Mouse (Mus musculus) forebrain, embryonic 10.5 days (tissue): ENCODE data around the gene Wnt5b. TPM values are rescaled to one million over a fixed set of nuclear protein-coding genes. Genes with fewer than 3 reads are reported as not detected.

ENCODE experiments used
- DNase-seq: peaks from one replicate; pipeline ENCODE4 v3.0.0-alpha.2; 2017; ENCODE audit warnings: low spot score; ENCODE audit errors: extremely low spot score
- H3K27ac ChIP-seq: fragments of 300-500 bp; sonication (generic); 2 replicates; pipeline ENCODE4 v1.5.1; 2016; ENCODE audit warnings: mild to moderate bottlenecking
- H3K27me3 ChIP-seq: fragments of 300-500 bp; sonication (generic); 2 replicates; pipeline ENCODE4 v1.6.1; 2016; ENCODE audit warnings: mild to moderate bottlenecking; ENCODE audit not compliant: poor library complexity, severe bottlenecking
- H3K36me3 ChIP-seq: fragments of 300-500 bp; sonication (generic); replicated peaks from 2 replicates; pipeline ENCODE4 v1.6.1; 2016; ENCODE audit warnings: mild to moderate bottlenecking, moderate library complexity
- H3K4me1 ChIP-seq: fragments of 300-500 bp; sonication (generic); 2 replicates; pipeline ENCODE4 v1.6.1; 2016
- H3K4me3 ChIP-seq: fragments of 300-500 bp; sonication (generic); 2 replicates; pipeline ENCODE4 v1.5.1; 2016; ENCODE audit warnings: mild to moderate bottlenecking, moderate library complexity
- H3K9me3 ChIP-seq: fragments of 300-500 bp; sonication (generic); 2 replicates; pipeline ENCODE4 v1.6.1; 2016; ENCODE audit warnings: mild to moderate bottlenecking, moderate library complexity
- WGBS: fragments of 180-500 bp; shearing (Covaris S2); methylation state at CpG from one replicate; pipeline ENCODE4 v1.1.7; 2016; 5-methylcytosine and 5-hydroxymethylcytosine counted together
- polyA plus RNA-seq: library from polyadenylated mRNA; unstranded; fragments of >200 nt; fragmentation: Nextera tagmentation; extraction: Ambion mirVana; gene quantifications from 2 replicates; pipeline ENCODE4 v1.2.1, GENCODE M21; 2016

Gene Wnt5b
- polyA plus RNA-seq, 1 experiment from 2014 or later, result 19.3 TPM

DNA sequence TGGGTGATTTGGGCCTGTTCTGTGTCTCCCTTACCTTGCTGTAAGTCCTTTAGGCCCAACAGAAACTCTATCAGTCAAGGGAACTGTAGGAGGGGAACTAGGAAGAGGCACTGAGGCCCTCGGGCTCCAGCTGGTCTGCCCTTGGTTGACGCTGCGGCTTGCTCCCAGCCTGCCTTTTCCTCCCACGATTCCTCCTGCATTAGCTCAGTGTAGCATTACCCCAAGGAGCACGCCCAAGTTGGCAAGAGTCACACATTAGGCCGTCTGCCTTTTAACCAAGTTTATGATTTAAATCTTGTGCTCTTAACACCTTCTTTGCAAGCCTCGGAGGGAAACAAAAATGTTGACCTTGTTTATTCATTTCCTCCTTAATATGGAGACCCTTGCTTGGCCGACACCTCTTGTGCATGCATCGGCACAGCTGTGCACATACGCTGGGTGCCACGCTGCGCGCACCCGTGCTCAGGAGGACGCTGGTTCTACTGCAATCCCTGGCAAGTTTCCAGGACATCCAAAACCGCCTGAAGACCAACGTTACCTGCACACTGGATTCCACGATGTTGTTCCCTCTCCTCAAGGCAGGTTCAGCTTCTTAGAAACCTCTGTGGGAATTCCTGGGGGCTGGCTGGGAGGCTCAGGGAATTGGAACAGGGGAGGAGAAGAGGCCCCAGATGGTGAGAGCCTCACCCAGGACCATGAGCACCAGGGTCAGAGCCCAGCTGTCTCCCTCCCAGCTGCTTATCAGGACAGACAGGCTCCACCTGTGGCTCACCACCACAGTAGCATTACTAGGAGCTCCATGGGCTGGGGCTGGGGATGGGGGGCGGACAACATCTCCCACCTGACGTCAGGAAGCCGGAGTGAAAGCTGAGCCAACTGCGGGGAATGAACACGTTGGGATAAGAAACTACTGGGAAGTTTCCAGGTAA, 21.6 kb upstream of the Wnt5b start:
- 93% methylated on average over 23 of the region's 23 CpGs for WGBS
- no peaks in the 10 kb centered on the region for H3K27me3 ChIP-seq
- H3K4me1 ChIP-seq, result peaks cover 9% of the 10 kb centered on the region
- no peaks in the 10 kb centered on the region for H3K36me3 ChIP-seq
- H3K4me3 ChIP-seq, result no peak overlapping the region
- H3K27ac ChIP-seq, result peak overlapping the region; percentile 9; the same call in 1 of the 2 replicates
- H3K9me3 ChIP-seq, result no peaks in the 10 kb centered on the region
- DNase-seq, result no peak

DNA sequence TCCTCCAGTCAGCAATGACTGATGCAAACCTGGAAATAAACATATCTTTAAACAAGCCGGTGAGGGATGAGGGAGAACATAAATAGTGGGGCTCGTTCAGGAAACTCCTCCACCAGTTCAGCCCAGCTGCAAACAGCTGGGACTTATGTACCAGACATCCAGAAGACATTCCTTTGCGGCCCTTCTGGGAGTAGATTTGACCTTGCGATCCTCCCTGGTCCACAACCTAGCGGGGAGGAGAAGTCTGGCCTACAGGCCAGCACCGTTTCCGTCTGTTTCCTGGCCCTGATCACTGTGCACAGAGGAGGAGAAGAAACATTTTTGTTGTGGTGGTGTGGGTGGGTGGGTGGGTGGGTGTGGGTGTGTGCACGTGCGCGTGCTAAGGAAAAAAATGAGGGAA, 18.4 kb upstream of the Wnt5b start:
- Histone ChIP-seq H3K36me3 (no peaks in the 10 kb centered on the region), H3K4me3 (no peak overlapping the region)
- WGBS, result 92% methylated on average over 10 of the region's 10 CpGs

DNA sequence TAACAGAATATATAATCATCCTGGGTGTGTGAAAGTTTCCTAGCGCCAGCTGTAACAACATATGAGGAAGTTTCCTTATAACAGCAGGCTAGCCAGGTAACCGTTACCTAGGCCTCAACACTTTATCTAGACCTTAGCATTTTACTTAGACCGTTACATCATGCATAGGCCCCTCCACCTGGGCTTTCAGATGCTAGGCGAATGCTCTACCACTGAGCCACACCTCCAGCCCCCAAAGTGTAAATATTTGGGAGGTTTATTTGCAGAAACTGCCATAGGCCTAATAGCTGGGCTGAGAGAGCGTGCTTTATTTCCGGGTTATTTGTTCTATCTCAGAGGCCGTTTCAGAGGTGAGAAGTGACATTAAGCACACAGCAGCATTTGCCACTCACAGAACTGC, 14.7 kb upstream of the Wnt5b start:
- WGBS, result 88% methylated on average over 7 of the region's 7 CpGs
- H3K27me3 ChIP-seq, result no peaks in the 10 kb centered on the region

More for the DNA sequence above, 18.4 kb upstream of the Wnt5b start:
- no peaks in the 10 kb centered on the region for H3K9me3 ChIP-seq
- no peak for DNase-seq
- no peak overlapping the region for H3K27ac ChIP-seq
- peaks cover 8% of the 10 kb centered on the region; the same call in 1 of the 2 replicates for H3K4me1 ChIP-seq
- H3K27me3 ChIP-seq, result no peaks in the 10 kb centered on the region

DNA sequence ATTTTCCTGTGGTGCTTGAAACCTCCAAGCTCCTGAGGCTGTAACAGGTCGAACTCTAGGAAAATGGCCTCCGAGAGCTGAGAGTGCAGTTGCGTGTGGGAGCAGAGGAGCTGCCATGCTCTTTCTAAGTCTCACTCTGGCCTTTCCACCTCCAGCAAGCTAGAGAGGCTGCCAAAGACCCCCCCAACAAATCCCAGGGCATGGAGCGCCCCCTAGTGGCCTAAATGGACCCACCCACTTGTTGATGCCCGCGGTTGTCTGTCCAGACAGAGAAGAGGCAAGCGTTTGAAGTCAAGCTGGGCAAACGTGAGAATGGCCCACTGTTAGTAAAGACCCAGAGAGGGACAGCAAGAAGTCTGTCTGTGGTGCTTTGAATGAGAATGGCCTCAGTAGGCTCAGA, 10.3 kb upstream of the Wnt5b start:
- H3K4me3 ChIP-seq, result no peak overlapping the region
- 71% methylated on average over 8 of the region's 8 CpGs for WGBS
- H3K9me3 ChIP-seq, result peaks cover 5% of the 10 kb centered on the region; the same call in 1 of the 2 replicates
- no peaks in the 10 kb centered on the region; the same call in 1 of the 2 replicates for H3K36me3 ChIP-seq
- H3K27me3 ChIP-seq, result no peaks in the 10 kb centered on the region
- H3K27ac ChIP-seq, result no peak overlapping the region
- H3K4me1 ChIP-seq, result peaks cover 8% of the 10 kb centered on the region
- DNase-seq, result no peak

More for the DNA sequence above, 14.7 kb upstream of the Wnt5b start:
- DNase-seq, result no peak
- Histone ChIP-seq H3K36me3 (no peaks in the 10 kb centered on the region; the same call in 1 of the 2 replicates), H3K4me1 (no peaks in the 10 kb centered on the region), H3K9me3 (peaks cover 5% of the 10 kb centered on the region; the same call in 1 of the 2 replicates), H3K27ac (no peak overlapping the region), H3K4me3 (no peak overlapping the region)

DNA sequence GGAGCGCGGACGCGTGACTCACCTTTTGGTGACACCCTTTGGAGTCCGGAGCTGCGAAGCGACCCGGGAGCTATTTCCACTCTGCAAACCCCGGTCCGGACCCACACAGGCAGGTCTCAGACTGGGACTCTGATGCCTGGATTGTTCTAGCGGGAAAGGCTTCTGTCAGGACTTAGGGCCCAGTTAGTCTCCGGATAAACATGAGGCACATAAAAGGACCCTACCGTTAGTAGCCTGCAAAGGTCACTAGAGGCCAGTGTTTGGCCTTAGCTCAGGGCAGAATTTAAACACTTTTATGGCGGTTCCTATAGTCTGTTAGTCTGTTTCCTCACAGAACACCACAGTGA, 344 bp upstream of the Wnt5b start:
- Histone ChIP-seq H3K36me3 (peaks cover 5% of the 10 kb centered on the region; the same call in 1 of the 2 replicates), H3K27me3 (peaks cover 41% of the 10 kb centered on the region), H3K4me1 (peaks cover 54% of the 10 kb centered on the region), H3K27ac (peak overlapping the region; percentile 94), H3K4me3 (peak overlapping the region; percentile 87), H3K9me3 (peaks cover 7% of the 10 kb centered on the region; the same call in 1 of the 2 replicates)
- under 1% methylated on average over 14 of the region's 14 CpGs for WGBS
- peak; percentile 58 for DNase-seq

DNA sequence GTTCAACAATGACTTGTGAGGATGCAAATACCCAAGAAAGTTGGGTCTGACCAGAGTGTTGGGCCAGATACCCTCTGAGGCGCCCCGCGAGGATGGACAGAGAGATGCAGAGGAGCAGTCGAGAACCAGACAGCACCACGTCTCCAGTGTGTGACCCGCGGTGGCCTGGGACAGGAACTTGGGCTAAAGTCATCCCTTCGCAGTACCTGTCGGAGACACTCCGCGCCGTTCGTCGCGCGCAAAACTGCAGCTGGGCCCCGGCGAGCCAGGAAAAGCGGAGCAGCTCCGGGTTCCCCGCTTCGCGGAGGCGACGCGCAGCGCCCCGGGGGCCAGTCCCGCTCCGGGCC, 718 bp downstream of the Wnt5b start:
- Histone ChIP-seq H3K9me3 (peaks cover 5% of the 10 kb centered on the region; the same call in 1 of the 2 replicates), H3K27me3 (peaks cover 41% of the 10 kb centered on the region), H3K4me3 (peak overlapping the region; percentile 87), H3K36me3 (peaks cover 7% of the 10 kb centered on the region; the same call in 1 of the 2 replicates), H3K4me1 (peaks cover 54% of the 10 kb centered on the region), H3K27ac (peak overlapping the region; percentile 94)
- WGBS, result under 1% methylated on average over 30 of the region's 30 CpGs
- peak; percentile 53 for DNase-seq

DNA sequence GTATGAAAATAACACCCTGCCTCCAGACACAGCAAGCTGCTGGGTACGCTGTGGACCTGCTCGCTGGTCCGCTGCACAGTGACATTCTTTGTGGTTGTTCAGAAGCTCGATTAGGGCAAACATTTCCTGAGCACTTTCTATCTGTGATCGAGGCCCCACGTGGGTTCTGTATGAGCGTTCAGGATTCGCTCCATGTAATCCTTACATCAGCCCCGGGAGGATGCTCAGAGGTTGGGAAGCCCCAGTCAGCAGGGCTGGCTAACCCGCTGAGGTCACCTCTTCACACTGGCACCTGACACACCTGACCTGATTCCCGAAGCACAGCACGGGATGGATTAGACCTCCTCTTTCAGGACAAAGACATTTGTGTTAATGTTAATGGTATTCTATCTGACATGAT, 8.3 kb downstream of the Wnt5b start:
- 90% methylated on average over 12 of the region's 12 CpGs for WGBS
- peaks cover 19% of the 10 kb centered on the region for H3K36me3 ChIP-seq
- DNase-seq, result no peak
- H3K27me3 ChIP-seq, result no peaks in the 10 kb centered on the region
- H3K4me1 ChIP-seq, result peaks cover 17% of the 10 kb centered on the region
- H3K9me3 ChIP-seq, result no peaks in the 10 kb centered on the region
- H3K4me3 ChIP-seq, result no peak overlapping the region
- H3K27ac ChIP-seq, result no peak overlapping the region

DNA sequence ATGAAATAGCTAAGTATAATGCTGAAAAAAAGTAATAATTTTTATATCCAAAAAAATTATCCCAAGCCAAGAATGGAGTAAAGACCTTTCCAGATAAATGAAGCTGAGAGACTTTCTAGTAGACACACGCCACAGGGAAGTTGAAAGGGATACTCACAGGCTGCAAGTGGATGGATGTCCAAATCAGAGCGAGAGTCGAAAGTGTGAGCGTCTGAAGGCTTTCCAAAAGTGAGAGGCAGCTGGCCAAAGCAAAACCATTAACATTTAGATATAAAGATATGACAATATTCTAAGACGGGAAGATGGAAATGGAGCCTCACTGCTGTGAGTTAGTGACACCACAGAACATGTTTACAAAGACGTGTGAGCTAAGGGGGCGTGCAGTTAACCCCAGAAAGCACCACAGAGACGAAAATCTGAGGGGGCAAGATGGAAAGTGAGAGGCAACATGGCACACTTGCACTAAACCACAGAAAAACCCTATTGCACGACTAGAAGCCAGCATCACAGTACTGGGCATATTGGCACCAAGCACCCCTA, 10.9 kb downstream of the Wnt5b start:
- no peaks in the 10 kb centered on the region for H3K9me3 ChIP-seq
- peaks cover 21% of the 10 kb centered on the region for H3K4me1 ChIP-seq
- no peaks in the 10 kb centered on the region for H3K27me3 ChIP-seq
- H3K36me3 ChIP-seq, result peaks cover 15% of the 10 kb centered on the region
- 92% methylated on average over 9 of the region's 9 CpGs for WGBS
- no peak overlapping the region for H3K27ac ChIP-seq
- DNase-seq, result no peak
- H3K4me3 ChIP-seq, result no peak overlapping the region

DNA sequence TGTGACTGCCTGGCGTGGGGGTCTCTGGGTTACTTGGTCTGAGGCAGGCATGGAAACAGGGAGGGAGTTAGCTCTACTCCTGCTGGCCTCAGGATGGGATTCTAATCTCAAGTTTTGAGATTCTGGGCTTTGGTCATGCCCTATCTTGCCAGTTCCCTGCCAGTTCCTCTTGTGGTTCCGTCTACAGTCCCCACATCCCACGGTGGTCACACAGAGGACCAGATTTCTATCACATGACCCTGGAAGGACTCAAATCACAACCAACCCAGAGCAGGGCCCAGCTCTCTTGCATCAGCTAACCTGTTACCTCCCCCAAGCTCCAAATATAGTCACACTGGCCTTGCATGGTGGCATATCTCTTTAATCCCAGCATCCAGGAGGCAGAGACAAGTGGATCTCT, 14.5 kb downstream of the Wnt5b start:
- DNase-seq, result no peak
- H3K4me1 ChIP-seq, result peaks cover 30% of the 10 kb centered on the region
- H3K36me3 ChIP-seq, result peaks cover 6% of the 10 kb centered on the region; the same call in 1 of the 2 replicates
- no peak overlapping the region for H3K4me3 ChIP-seq
- H3K9me3 ChIP-seq, result no peaks in the 10 kb centered on the region
- H3K27ac ChIP-seq, result no peak overlapping the region
- H3K27me3 ChIP-seq, result no peaks in the 10 kb centered on the region
- 96% methylated on average over 3 of the region's 3 CpGs for WGBS

DNA sequence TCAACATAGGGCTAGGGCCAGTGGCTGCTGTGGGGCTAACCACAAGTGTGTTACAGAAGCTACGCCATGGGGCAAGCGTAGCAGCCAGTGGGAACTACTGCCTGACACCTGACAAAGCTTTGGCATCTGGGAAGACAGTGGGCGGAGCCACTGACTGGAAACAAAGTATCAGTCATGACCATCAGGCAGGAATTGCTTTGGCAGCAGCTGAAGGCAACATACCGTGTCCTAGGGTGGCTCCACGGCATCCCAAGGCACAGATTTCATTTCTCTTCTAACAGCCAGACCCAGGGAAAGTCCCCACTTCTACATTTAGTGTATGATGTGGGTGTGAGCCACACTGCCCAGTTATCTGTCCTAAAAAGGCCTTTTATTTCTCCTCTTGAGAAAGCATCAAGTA, 17.6 kb downstream of the Wnt5b start:
- peaks cover 3% of the 10 kb centered on the region; the same call in 1 of the 2 replicates for H3K36me3 ChIP-seq

DNA sequence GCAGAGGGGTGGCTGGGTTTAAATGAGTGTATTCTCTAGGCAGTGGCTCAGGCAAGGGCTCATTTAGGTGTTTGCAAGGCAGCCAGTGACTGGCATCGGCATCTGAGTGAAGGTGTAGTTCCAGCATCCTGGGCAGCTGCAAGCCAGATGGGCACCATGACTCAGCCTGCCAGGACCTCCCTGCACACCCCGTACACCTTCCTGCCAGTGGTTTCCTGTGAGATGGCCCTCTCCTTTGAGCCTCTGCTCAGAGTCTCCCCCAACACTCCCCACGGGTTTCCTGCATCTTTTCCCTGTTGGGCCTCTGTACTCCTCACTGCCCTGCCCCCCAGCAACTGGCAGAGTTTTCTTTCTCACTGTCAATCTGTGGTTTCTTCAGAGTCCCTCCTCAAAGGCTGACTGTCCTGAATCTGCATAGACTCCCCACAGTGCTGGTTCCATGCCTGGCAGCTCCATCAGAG, 22.2 kb downstream of the Wnt5b start:
- Histone ChIP-seq H3K4me3 (no peak overlapping the region), H3K9me3 (peaks cover 3% of the 10 kb centered on the region; the same call in 1 of the 2 replicates), H3K36me3 (peaks cover 10% of the 10 kb centered on the region), H3K27me3 (no peaks in the 10 kb centered on the region), H3K4me1 (peaks cover 58% of the 10 kb centered on the region), H3K27ac (peak overlapping the region; percentile 48)
- WGBS, result 51% methylated on average over 3 of the region's 3 CpGs
- DNase-seq, result no peak

More for the DNA sequence above, 17.6 kb downstream of the Wnt5b start:
- Histone ChIP-seq H3K9me3 (no peaks in the 10 kb centered on the region), H3K4me3 (no peak overlapping the region), H3K27ac (0 out of 2 replicates have a peak overlapping the region, but pooled peaks have one; percentile 4), H3K4me1 (peaks cover 60% of the 10 kb centered on the region), H3K27me3 (no peaks in the 10 kb centered on the region)
- 84% methylated on average over 5 of the region's 5 CpGs for WGBS
- DNase-seq, result no peak

DNA sequence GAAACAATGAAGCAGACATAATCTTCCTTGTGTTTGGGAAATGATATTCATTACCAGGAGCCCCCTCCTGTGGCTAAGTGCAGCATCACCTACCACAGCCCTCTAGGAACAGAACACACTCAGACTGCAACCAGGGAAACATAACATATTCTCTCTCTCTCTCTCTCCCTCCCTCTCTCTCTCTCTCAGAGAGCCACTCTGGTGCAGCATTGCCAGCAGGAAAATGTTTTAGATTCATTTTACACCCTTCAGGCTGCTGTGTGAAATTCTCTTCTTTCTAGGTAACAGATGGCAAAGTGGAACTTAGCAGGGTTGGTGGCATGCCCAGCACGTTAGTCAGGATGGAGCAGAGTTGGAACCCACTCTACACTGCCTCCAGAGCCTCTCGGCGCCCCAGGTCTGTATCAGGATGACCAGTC, 22.7 kb downstream of the Wnt5b start:
- no peaks in the 10 kb centered on the region for H3K27me3 ChIP-seq
- H3K4me3 ChIP-seq, result no peak overlapping the region

DNA sequence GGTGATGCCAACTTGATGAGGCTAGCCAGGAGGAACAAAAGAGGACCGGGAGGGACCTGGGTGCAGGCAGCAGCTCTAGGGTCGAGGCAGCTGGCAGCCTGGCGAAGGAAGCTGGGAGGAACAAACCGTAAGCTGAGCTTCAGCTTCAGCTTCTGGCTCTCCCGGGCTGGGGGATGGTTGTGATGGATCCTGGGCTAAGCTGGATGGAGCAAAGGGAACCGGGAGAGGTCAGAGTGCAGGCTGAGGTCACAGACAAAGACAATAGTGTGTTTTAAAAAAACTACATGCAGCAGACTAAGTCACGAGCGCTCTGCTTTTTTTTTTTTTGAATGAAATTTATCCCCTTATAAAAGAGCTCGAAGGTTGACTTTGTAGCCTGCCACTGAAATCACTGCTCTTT, 23.4 kb downstream of the Wnt5b start:
- Histone ChIP-seq H3K27me3 (no peaks in the 10 kb centered on the region), H3K36me3 (peaks cover 19% of the 10 kb centered on the region), H3K27ac (no peak overlapping the region), H3K4me1 (peaks cover 47% of the 10 kb centered on the region), H3K9me3 (peaks cover 6% of the 10 kb centered on the region; the same call in 1 of the 2 replicates), H3K4me3 (no peak overlapping the region)
- no peak for DNase-seq
- 19% methylated on average over 9 of the region's 9 CpGs for WGBS

More for the DNA sequence above, 22.7 kb downstream of the Wnt5b start:
- Histone ChIP-seq H3K27ac (peak overlapping the region; percentile 48; the same call in 1 of the 2 replicates), H3K36me3 (peaks cover 14% of the 10 kb centered on the region), H3K9me3 (peaks cover 5% of the 10 kb centered on the region; the same call in 1 of the 2 replicates), H3K4me1 (peaks cover 53% of the 10 kb centered on the region)
- 75% methylated on average over 3 of the region's 3 CpGs for WGBS
- DNase-seq, result no peak
